Mouse (Mus musculus) heart, postnatal 0 days (tissue): ENCODE data around the gene Rinl.

Source experiments
- CTCF ChIP-seq: IDR thresholded peaks from 2 replicates; pipeline ENCODE4 v1.5.1; 2016; ENCODE audit warnings: antibody characterized with exemption, control low read depth, low read depth
- EP300 ChIP-seq: IDR thresholded peaks from 2 replicates; pipeline ENCODE4 v1.6.1; 2016; ENCODE audit warnings: antibody characterized with exemption, low read depth

DNA sequence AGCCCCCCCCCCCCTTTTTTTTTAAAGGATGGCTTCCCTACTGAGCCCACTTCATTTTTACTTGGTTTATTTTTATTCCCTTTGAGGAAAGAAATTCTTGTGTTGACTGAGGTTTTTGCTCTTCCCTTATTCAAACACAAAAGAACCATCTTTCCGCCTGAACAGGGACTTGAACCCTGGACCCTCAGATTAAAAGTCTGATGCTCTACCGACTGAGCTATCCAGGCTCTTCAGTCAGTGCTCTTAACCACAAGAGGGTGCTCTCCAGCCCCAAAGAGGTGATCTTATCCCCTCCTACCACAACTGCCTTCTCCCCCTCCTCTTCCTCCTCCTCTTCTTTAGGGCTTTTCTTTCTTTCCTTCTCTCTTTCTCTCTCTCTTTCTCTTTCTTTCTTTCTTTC lies 5.1 kb downstream of the Rinl start:
- TF ChIP-seq CTCF (peak; percentile 35; the same call in 1 of the 2 replicates), EP300 (no peak)
